Mouse (Mus musculus): ENCODE measurements around the gene Rps27. TPM values are rescaled to one million over a fixed set of nuclear protein-coding genes. Genes with fewer than 3 reads are reported as not detected.
"Not testable (repeated sequence)": the region's sequence is repeated elsewhere in the genome, so short reads cannot be mapped to it uniquely, and the experiment has no call there.

Gene Rps27
- polyA plus RNA-seq (2016; fragmentation: Nextera tagmentation; extraction: Ambion mirVana), result 952 and 1,028 TPM in 2 replicates

- Histone ChIP-seq H3K36me3 (peaks cover 36% of the 10 kb centered on the region), H3K4me3 (peak within 1 kb of the TSS; percentile 82), H3K27me3 (replicated peaks) (no peaks in the 10 kb centered on the region), H3K4me1 (peaks cover 20% of the 10 kb centered on the region), H3K9me3 (no peaks in the 10 kb centered on the region), H3K4me2 (replicated peaks) (peak within 1 kb of the TSS; percentile 90), H3K27ac (peak within 1 kb of the TSS; percentile 81; the same call in 1 of the 2 replicates), H3K9ac (peak within 1 kb of the TSS; percentile 88)
- peak; percentile 92 for ATAC-seq (ENCODE audit: low FRiP score, low read depth)
- under 1% methylated on average over 42 of the region's 42 CpGs for WGBS
Observed at GRCm38 (mm10) chr3:90213377-90213866, at the start of gene Rps27, which contains the start of gene Rab13. Rps27 (minus strand) TSS chr3:90213651. Rab13 (plus strand) TSS chr3:90213695.

GRCm38 (mm10) chr3:90258521-90258920 lies 45.1 kb upstream of the Rps27 start:
- peaks cover 15% of the 10 kb centered on the region for H3K4me1 ChIP-seq
- H3K9ac ChIP-seq, result no peak overlapping the region
- H3K9me3 ChIP-seq, result no peaks in the 10 kb centered on the region
- WGBS, result 89% methylated on average over 4 of the region's 4 CpGs
- peaks cover 59% of the 10 kb centered on the region for H3K36me3 ChIP-seq
- ATAC-seq (ENCODE audit: low FRiP score, low read depth), result no peak
- H3K4me3 ChIP-seq, result no peak overlapping the region
- H3K27me3 ChIP-seq (replicated peaks), result no peaks in the 10 kb centered on the region
- no peak overlapping the region for H3K4me2 ChIP-seq (replicated peaks)
- no peak overlapping the region for H3K27ac ChIP-seq

GRCm38 (mm10) chr3:90256731-90257530 lies 43.5 kb upstream of the Rps27 start:
- H3K27ac ChIP-seq, result no peak overlapping the region
- ATAC-seq (ENCODE audit: low FRiP score, low read depth), result no peak
- no peaks in the 10 kb centered on the region for H3K27me3 ChIP-seq (replicated peaks)
- peaks cover 15% of the 10 kb centered on the region for H3K4me1 ChIP-seq
- peaks cover 43% of the 10 kb centered on the region for H3K36me3 ChIP-seq
- WGBS, result 93% methylated on average over 19 of the region's 19 CpGs
- H3K9me3 ChIP-seq, result no peaks in the 10 kb centered on the region
- H3K4me2 ChIP-seq (replicated peaks), result no peak overlapping the region
- no peak overlapping the region for H3K9ac ChIP-seq
- no peak overlapping the region for H3K4me3 ChIP-seq

GRCm38 (mm10) chr3:90255784-90256353 lies 42.4 kb upstream of the Rps27 start:
- ATAC-seq (ENCODE audit: low FRiP score, low read depth), result no peak
- no peak overlapping the region for H3K9ac ChIP-seq
- no peak overlapping the region for H3K4me3 ChIP-seq
- WGBS, result 96% methylated on average over 14 of the region's 14 CpGs
- H3K27me3 ChIP-seq (replicated peaks), result no peaks in the 10 kb centered on the region
- peak overlapping the region; percentile 83 for H3K4me2 ChIP-seq (replicated peaks)
- H3K27ac ChIP-seq, result no peak overlapping the region
- H3K4me1 ChIP-seq, result peaks cover 15% of the 10 kb centered on the region
- no peaks in the 10 kb centered on the region for H3K9me3 ChIP-seq
- peaks cover 42% of the 10 kb centered on the region for H3K36me3 ChIP-seq

- Histone ChIP-seq H3K4me1 (peaks cover 15% of the 10 kb centered on the region), H3K27me3 (replicated peaks) (no peaks in the 10 kb centered on the region), H3K9me3 (no peaks in the 10 kb centered on the region), H3K27ac (no peak overlapping the region), H3K4me2 (replicated peaks) (peak overlapping the region; percentile 83), H3K9ac (peak overlapping the region; percentile 88), H3K36me3 (peaks cover 39% of the 10 kb centered on the region), H3K4me3 (peak overlapping the region; percentile 88)
- ATAC-seq (ENCODE audit: low FRiP score, low read depth), result no peak
- 19% methylated on average over 2 of the region's 2 CpGs for WGBS
Observed at GRCm38 (mm10) chr3:90255194-90255565, 41.7 kb upstream of the Rps27 start.

GRCm38 (mm10) chr3:90254419-90255193 lies 41.2 kb upstream of the Rps27 start:
- Histone ChIP-seq H3K27ac (peak overlapping the region; percentile 53; the same call in 1 of the 2 replicates), H3K9ac (peak overlapping the region; percentile 88), H3K36me3 (peaks cover 34% of the 10 kb centered on the region), H3K9me3 (no peaks in the 10 kb centered on the region), H3K4me3 (peak overlapping the region; percentile 88), H3K4me2 (replicated peaks) (peak overlapping the region; percentile 83), H3K27me3 (replicated peaks) (no peaks in the 10 kb centered on the region), H3K4me1 (peaks cover 15% of the 10 kb centered on the region)
- 1% methylated on average over 41 of the region's 41 CpGs for WGBS
- peak; percentile 46; the same call in 1 of the 2 replicates for ATAC-seq (ENCODE audit: low FRiP score, low read depth)

GRCm38 (mm10) chr3:90253653-90254418 lies 40.4 kb upstream of the Rps27 start, which contains the start of gene Crtc2:
Crtc2 (plus strand) TSS chr3:90254163.
- Histone ChIP-seq H3K36me3 (peaks cover 26% of the 10 kb centered on the region), H3K9ac (peak within 1 kb of the TSS; percentile 88), H3K9me3 (no peaks in the 10 kb centered on the region), H3K4me3 (peak within 1 kb of the TSS; percentile 88), H3K4me2 (replicated peaks) (peak within 1 kb of the TSS; percentile 83), H3K27ac (peak within 1 kb of the TSS; percentile 53; the same call in 1 of the 2 replicates), H3K27me3 (replicated peaks) (no peaks in the 10 kb centered on the region), H3K4me1 (peaks cover 19% of the 10 kb centered on the region)
- WGBS, result 2% methylated on average over 40 of the region's 40 CpGs
- ATAC-seq (ENCODE audit: low FRiP score, low read depth), result peak; percentile 97

- not testable (repeated sequence) for H3K9me3 ChIP-seq; H3K27ac ChIP-seq; ATAC-seq (ENCODE audit: low FRiP score, low read depth); H3K27me3 ChIP-seq (replicated peaks); H3K9ac ChIP-seq; H3K4me3 ChIP-seq
- Histone ChIP-seq H3K36me3 (peaks cover 20% of the 10 kb centered on the region), H3K4me1 (peaks cover 23% of the 10 kb centered on the region), H3K4me2 (replicated peaks) (peak overlapping the region; percentile 83)
- 85% methylated on average over 1 of the region's 1 CpGs for WGBS
Observed at GRCm38 (mm10) chr3:90253174-90253573, 39.7 kb upstream of the Rps27 start.

GRCm38 (mm10) chr3:90252659-90253058 lies 39.2 kb upstream of the Rps27 start:
- Histone ChIP-seq H3K36me3 (peaks cover 17% of the 10 kb centered on the region), H3K4me1 (peaks cover 23% of the 10 kb centered on the region)
- H3K27me3 ChIP-seq (replicated peaks); H3K9ac ChIP-seq; H3K4me3 ChIP-seq; ATAC-seq (ENCODE audit: low FRiP score, low read depth); H3K9me3 ChIP-seq; H3K27ac ChIP-seq; H3K4me2 ChIP-seq (replicated peaks): not testable (repeated sequence)
- 91% methylated on average over 2 of the region's 2 CpGs for WGBS

- Histone ChIP-seq H3K36me3 (peaks cover 13% of the 10 kb centered on the region), H3K4me1 (peaks cover 23% of the 10 kb centered on the region)
- H3K9ac ChIP-seq; H3K27me3 ChIP-seq (replicated peaks); H3K4me3 ChIP-seq; ATAC-seq (ENCODE audit: low FRiP score, low read depth); H3K9me3 ChIP-seq; H3K27ac ChIP-seq; H3K4me2 ChIP-seq (replicated peaks): not testable (repeated sequence)
- 98% methylated on average over 10 of the region's 12 CpGs for WGBS
Observed at GRCm38 (mm10) chr3:90251731-90252226, 38.3 kb upstream of the Rps27 start.

- H3K4me1 ChIP-seq, result peaks cover 18% of the 10 kb centered on the region
- no peaks in the 10 kb centered on the region for H3K27me3 ChIP-seq (replicated peaks)
- H3K36me3 ChIP-seq, result peaks cover 13% of the 10 kb centered on the region
- no peak overlapping the region for H3K4me2 ChIP-seq (replicated peaks)
- H3K4me3 ChIP-seq, result no peak overlapping the region
- H3K27ac ChIP-seq, result no peak overlapping the region
- no peak for ATAC-seq (ENCODE audit: low FRiP score, low read depth)
- WGBS, result 88% methylated on average over 6 of the region's 6 CpGs
- H3K9me3 ChIP-seq, result no peaks in the 10 kb centered on the region
- no peak overlapping the region for H3K9ac ChIP-seq
Observed at GRCm38 (mm10) chr3:90250791-90251190, 37.3 kb upstream of the Rps27 start.
